Mouse (Mus musculus): ENCODE results near the gene Scn4a.

Scn4a gene

DNA sequence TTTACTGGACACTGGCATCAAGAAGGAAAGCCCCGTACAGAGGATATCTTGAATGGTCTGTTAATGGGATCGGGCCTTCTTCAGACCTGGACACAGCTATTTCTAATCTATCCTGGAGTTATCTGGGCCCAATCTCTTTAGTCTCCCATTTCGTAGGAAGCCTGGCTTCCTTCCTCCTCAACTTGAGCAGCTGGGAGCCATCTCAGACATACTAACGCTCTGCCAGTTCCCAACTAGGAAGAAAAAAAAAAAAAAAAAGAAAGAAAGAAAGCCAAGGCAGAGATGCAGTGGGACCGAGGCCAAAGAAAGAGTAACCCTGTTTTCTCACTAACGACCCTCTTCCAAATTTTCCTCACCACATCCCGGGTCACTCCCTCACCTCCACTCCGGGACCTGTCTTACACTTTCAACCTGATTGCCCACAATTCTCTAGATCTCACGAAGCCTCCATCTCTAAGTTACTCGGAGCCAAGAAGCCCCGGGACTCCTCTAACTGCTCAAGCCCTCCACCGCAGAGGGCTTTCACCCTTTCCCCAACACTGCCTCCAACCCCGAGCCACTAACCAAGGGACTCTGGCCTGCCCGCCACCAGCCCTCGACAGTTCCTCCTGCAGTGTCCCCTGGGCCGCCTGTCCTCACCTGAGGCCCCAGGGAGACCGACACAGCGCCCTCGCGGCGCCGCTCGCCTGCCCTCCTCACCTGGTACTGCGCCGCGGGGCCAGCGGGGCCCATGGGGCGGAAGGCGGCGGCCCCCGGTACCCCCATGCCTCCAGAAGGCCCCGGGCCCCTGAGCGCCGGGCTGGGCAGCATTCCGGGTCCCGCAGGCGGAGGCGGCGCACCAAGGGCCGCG, 81.1 kb downstream of the Scn4a start:
- no peak for DNase-seq (ENCODE audit: low read depth)

GRCm38 (mm10) chr11:106271131-106271793, 81.8 kb downstream of the Scn4a start:
- no peak for DNase-seq (ENCODE audit: low read depth)

- no peak for DNase-seq (ENCODE audit: low read depth)
Measured at GRCm38 (mm10) chr11:106269060-106269431, 84.0 kb downstream of the Scn4a start.
